Mouse (Mus musculus) cerebellum, adult 8-10 months (tissue): ENCODE measurements around the gene Gm14322.
"Not testable (repeated sequence)": the region's sequence is repeated elsewhere in the genome, so short reads cannot be mapped to it uniquely, and the experiment has no call there.

Experiments used
- DNase-seq: peaks from one replicate; pipeline ENCODE4 v3.0.0; 2022

Gene Gm14322

GRCm38 (mm10) chr2:177758941-177759558, at the start of gene Gm14322:
Gm14322 (plus strand) TSS chr2:177759288.
- peak; percentile 61 for DNase-seq

- DNase-seq = not testable (repeated sequence)
Observed at GRCm38 (mm10) chr2:177741487-177741886, 17.6 kb upstream of the Gm14322 start.

- DNase-seq = not testable (repeated sequence)
Observed at GRCm38 (mm10) chr2:177787351-177787750, 28.3 kb downstream of the Gm14322 start.

GRCm38 (mm10) chr2:177806170-177806569, 47.1 kb downstream of the Gm14322 start:
- not testable (repeated sequence) for DNase-seq
